Mouse (Mus musculus) subcutaneous adipose tissue, adult 2 months (tissue): Measurements from ENCODE around the gene Ramp1. TPM values are rescaled to one million over a fixed set of nuclear protein-coding genes. Genes with fewer than 3 reads are reported as not detected.

Source experiments
- polyA plus RNA-seq: library from polyadenylated mRNA; depleted of rRNA; stranded (reverse); fragments of >200 nt; gene quantifications from 2 replicates; pipeline ENCODE4 v1.2.3, GENCODE M21; 2012; ENCODE audit warnings: low replicate concordance; rRNA removed

The Ramp1 gene
- polyA plus RNA-seq: 3.5 and 30.7 TPM in 2 replicates

GRCm38 (mm10) chr1:91179533-91180173, at the start of gene Ramp1:
Ramp1 (plus strand) TSS chr1:91179822.

GRCm38 (mm10) chr1:91144813-91145212, 34.8 kb upstream of the Ramp1 start, which contains the start of gene Rbm44:
Rbm44 (plus strand) TSS chr1:91145089.

GRCm38 (mm10) chr1:91249564-91250414, 70.2 kb downstream of the Ramp1 start, which contains the start of gene Ube2f:
Ube2f (plus strand) TSS chr1:91250304.

Other genes with a start within 250 kb of the Ramp1 start
- not detected in 2 replicates for gene Prlh, start 226.7 kb upstream of the Ramp1 start, polyA plus RNA-seq
- gene Rab17, start 210.2 kb upstream of the Ramp1 start, polyA plus RNA-seq: 1.1 TPM in 1 of 2 replicates, not detected in the other
- 14.8 and 21.7 TPM in 2 replicates for gene Lrrfip1, start 181.1 kb upstream of the Ramp1 start, polyA plus RNA-seq
- 0.05 and 0.07 TPM in 2 replicates for gene Rbm44, start 34.7 kb upstream of the Ramp1 start, polyA plus RNA-seq
- 42.4 and 43.4 TPM in 2 replicates for gene Ube2f, start 70.5 kb downstream of the Ramp1 start, polyA plus RNA-seq
- 21.3 and 21.8 TPM in 2 replicates for gene Scly, start 118.5 kb downstream of the Ramp1 start, polyA plus RNA-seq
- 0.01 and 0.04 TPM in 2 replicates for gene Espnl, start 142.3 kb downstream of the Ramp1 start, polyA plus RNA-seq
- 0.46 and 3.9 TPM in 2 replicates for gene Klhl30, start 171.2 kb downstream of the Ramp1 start, polyA plus RNA-seq
- 0.95 TPM in 1 of 2 replicates, not detected in the other for gene Erfe, start 186.6 kb downstream of the Ramp1 start, polyA plus RNA-seq
- gene Ilkap, start 219.0 kb downstream of the Ramp1 start, polyA plus RNA-seq: 47.7 and 76.8 TPM in 2 replicates
- gene Hes6, start 234.2 kb downstream of the Ramp1 start, polyA plus RNA-seq: 24.6 and 43.0 TPM in 2 replicates